Mouse (Mus musculus) lung, postnatal 4 days (tissue): ENCODE results near the gene Kmt2c.

Source experiments
- DNase-seq, 2 experiments: peaks; one replicate each; pipeline ENCODE4 v3.0.0; 2021

Gene Kmt2c

GRCm38 (mm10) chr5:25498346-25498820 is at the start of gene Kmt2c:
TSS of gene Kmt2c (minus strand) at chr5:25498783.
- DNase-seq = peak in 1 of 2 experiments; percentile 83

GRCm38 (mm10) chr5:25546912-25547311 is 48.3 kb upstream of the Kmt2c start:
- no peak for DNase-seq

GRCm38 (mm10) chr5:25544566-25544965 is 46.0 kb upstream of the Kmt2c start:
- DNase-seq = no peak

- no peak for DNase-seq
These were observed 45.5 kb upstream of the Kmt2c start for GRCm38 (mm10) chr5:25544061-25544460.

- DNase-seq = no peak
These were observed 43.1 kb upstream of the Kmt2c start for GRCm38 (mm10) chr5:25541661-25542060.

- no peak for DNase-seq
These were observed 42.3 kb upstream of the Kmt2c start for GRCm38 (mm10) chr5:25540921-25541320.

- DNase-seq = no peak
These were observed 41.8 kb upstream of the Kmt2c start for GRCm38 (mm10) chr5:25540412-25540811.

- DNase-seq = no peak
These were observed 38.4 kb upstream of the Kmt2c start for GRCm38 (mm10) chr5:25536921-25537409.

GRCm38 (mm10) chr5:25536451-25536850 is 37.9 kb upstream of the Kmt2c start:
- no peak for DNase-seq

GRCm38 (mm10) chr5:25535566-25535965 is 37.0 kb upstream of the Kmt2c start:
- no peak for DNase-seq

- DNase-seq = no peak
These were observed 34.7 kb upstream of the Kmt2c start for GRCm38 (mm10) chr5:25533298-25533697.

GRCm38 (mm10) chr5:25532256-25533147 is 33.9 kb upstream of the Kmt2c start:
- DNase-seq = no peak

GRCm38 (mm10) chr5:25530629-25531028 is 32.0 kb upstream of the Kmt2c start:
- DNase-seq = no peak

GRCm38 (mm10) chr5:25529529-25530421 is 31.2 kb upstream of the Kmt2c start:
- peak; percentile 100 for DNase-seq

- DNase-seq = peak in 1 of 2 experiments; percentile 14
These were observed 30.4 kb upstream of the Kmt2c start for GRCm38 (mm10) chr5:25528851-25529528.

GRCm38 (mm10) chr5:25527971-25528370 is 29.4 kb upstream of the Kmt2c start:
- DNase-seq = no peak

GRCm38 (mm10) chr5:25526926-25527325 is 28.3 kb upstream of the Kmt2c start:
- DNase-seq = no peak

- DNase-seq = no peak
These were observed 27.5 kb upstream of the Kmt2c start for GRCm38 (mm10) chr5:25526116-25526515.

GRCm38 (mm10) chr5:25521461-25521860 is 22.9 kb upstream of the Kmt2c start:
- DNase-seq = no peak

- no peak for DNase-seq
These were observed 21.2 kb upstream of the Kmt2c start for GRCm38 (mm10) chr5:25519820-25520219.

- DNase-seq = no peak
These were observed 19.0 kb upstream of the Kmt2c start for GRCm38 (mm10) chr5:25517550-25517949.

GRCm38 (mm10) chr5:25516301-25516895 is 17.8 kb upstream of the Kmt2c start:
- no peak for DNase-seq
